Mouse (Mus musculus): ENCODE measurements at regions not wholly inside any gene's neighbourhood (a gene's known extent, or its start where the extent isn't known, plus 50 kb on each side); places are given as distances from the start of the nearest gene placed in this dataset.

- DNase-seq (ENCODE audit: low read depth, low spot score), result no peak
These were observed 192.7 kb upstream of the Bcl6 start for GRCm38 (mm10) chr16:24181388-24181787.

GRCm38 (mm10) chr16:24180666-24181065 lies 192.0 kb upstream of the Bcl6 start:
- no peak for DNase-seq (ENCODE audit: low read depth, low spot score)

- DNase-seq (ENCODE audit: low read depth, low spot score), result no peak
These were observed 188.9 kb upstream of the Bcl6 start for GRCm38 (mm10) chr16:24177564-24177963.

GRCm38 (mm10) chr16:24177131-24177530 lies 188.5 kb upstream of the Bcl6 start:
- no peak for DNase-seq (ENCODE audit: low read depth, low spot score)

GRCm38 (mm10) chr16:24176057-24176456 lies 187.4 kb upstream of the Bcl6 start:
- no peak for DNase-seq (ENCODE audit: low read depth, low spot score)

- peak; percentile 22 for DNase-seq (ENCODE audit: low read depth, low spot score)
These were observed 186.6 kb upstream of the Bcl6 start for GRCm38 (mm10) chr16:24175235-24175760.

- DNase-seq (ENCODE audit: low read depth, low spot score), result no peak
These were observed 185.9 kb upstream of the Bcl6 start for GRCm38 (mm10) chr16:24174595-24174994.

GRCm38 (mm10) chr16:24173783-24174518 lies 185.3 kb upstream of the Bcl6 start:
- DNase-seq (ENCODE audit: low read depth, low spot score), result no peak

- DNase-seq (ENCODE audit: low read depth, low spot score), result no peak
These were observed 184.0 kb upstream of the Bcl6 start for GRCm38 (mm10) chr16:24172653-24173052.

GRCm38 (mm10) chr16:24172065-24172464 lies 183.4 kb upstream of the Bcl6 start:
- DNase-seq (ENCODE audit: low read depth, low spot score), result no peak

- DNase-seq (ENCODE audit: low read depth, low spot score), result no peak
These were observed 182.5 kb upstream of the Bcl6 start for GRCm38 (mm10) chr16:24171161-24171560.

GRCm38 (mm10) chr16:24166496-24166895 lies 177.8 kb upstream of the Bcl6 start:
- DNase-seq (ENCODE audit: low read depth, low spot score), result no peak

- no peak for DNase-seq (ENCODE audit: low read depth, low spot score)
These were observed 176.9 kb upstream of the Bcl6 start for GRCm38 (mm10) chr16:24165461-24166081.

- no peak for DNase-seq (ENCODE audit: low read depth, low spot score)
These were observed 172.1 kb upstream of the Bcl6 start for GRCm38 (mm10) chr16:24160705-24161285.

GRCm38 (mm10) chr16:24159336-24159735 lies 170.7 kb upstream of the Bcl6 start:
- no peak for DNase-seq (ENCODE audit: low read depth, low spot score)

- DNase-seq (ENCODE audit: low read depth, low spot score), result no peak
These were observed 169.1 kb upstream of the Bcl6 start for GRCm38 (mm10) chr16:24157753-24158152.

- no peak for DNase-seq (ENCODE audit: low read depth, low spot score)
These were observed 168.2 kb upstream of the Bcl6 start for GRCm38 (mm10) chr16:24156729-24157430.

- DNase-seq (ENCODE audit: low read depth, low spot score), result no peak
These were observed 166.2 kb upstream of the Bcl6 start for GRCm38 (mm10) chr16:24154816-24155357.

- DNase-seq (ENCODE audit: low read depth, low spot score), result no peak
These were observed 165.3 kb upstream of the Bcl6 start for GRCm38 (mm10) chr16:24153943-24154342.

- no peak for DNase-seq (ENCODE audit: low read depth, low spot score)
These were observed 163.2 kb upstream of the Bcl6 start for GRCm38 (mm10) chr16:24151831-24152247.

GRCm38 (mm10) chr16:24151178-24151725 lies 162.6 kb upstream of the Bcl6 start:
- no peak for DNase-seq (ENCODE audit: low read depth, low spot score)

Measured in WW6 (cell line).